Mouse (Mus musculus) neural tube, embryonic 11.5 days (tissue): ENCODE measurements at regions not wholly inside any gene's neighbourhood (a gene's known extent, or its start where the extent isn't known, plus 50 kb on each side); places are given as distances from the start of the nearest gene placed in this dataset.

Experiments
- ATAC-seq: fragments of 200-750 bp; cut with Nextera tagmentation; 2 replicates; pipeline ENCODE4 v1.8.0; 2017; ENCODE audit warnings: moderate number of reproducible peaks, mild to moderate bottlenecking, moderate TSS enrichment, moderate library complexity; ENCODE audit not compliant: insufficient read depth, low FRiP score, low TSS enrichment
- DNase-seq: peaks from one replicate; pipeline ENCODE4 v3.0.0-alpha.2; 2015; ENCODE audit warnings: low spot score
- H3K27ac ChIP-seq: fragments of 300-500 bp; sonication (generic); 2 replicates; pipeline ENCODE4 v1.5.1; 2014; ENCODE audit warnings: low read depth, mild to moderate bottlenecking, low read length
- H3K27me3 ChIP-seq: fragments of 300-500 bp; sonication (generic); 2 replicates; pipeline ENCODE4 v1.6.1; 2014; ENCODE audit warnings: mild to moderate bottlenecking, low read length, mixed read lengths; ENCODE audit not compliant: control insufficient read depth, insufficient read depth
- H3K36me3 ChIP-seq: fragments of 300-500 bp; sonication (generic); 2 replicates; pipeline ENCODE4 v1.6.1; 2014; ENCODE audit warnings: mild to moderate bottlenecking, low read length, moderate library complexity, mixed read lengths; ENCODE audit not compliant: control insufficient read depth, insufficient read depth
- H3K4me1 ChIP-seq: fragments of 300-500 bp; sonication (generic); 2 replicates; pipeline ENCODE4 v1.6.1; 2014; ENCODE audit warnings: low read length, mixed read lengths; ENCODE audit not compliant: control insufficient read depth, insufficient read depth
- H3K4me2 ChIP-seq: fragments of 300-500 bp; sonication (generic); 2 replicates; pipeline ENCODE4 v1.6.1; 2014; ENCODE audit warnings: low read depth, mild to moderate bottlenecking, moderate library complexity
- H3K4me3 ChIP-seq: fragments of 300-500 bp; sonication (generic); 2 replicates; pipeline ENCODE4 v1.5.1; 2014; ENCODE audit warnings: low read depth, low read length
- H3K9ac ChIP-seq: fragments of 300-500 bp; sonication (generic); 2 replicates; pipeline ENCODE4 v1.6.1; 2014; ENCODE audit warnings: mild to moderate bottlenecking, low read length
- H3K9me3 ChIP-seq: fragments of 300-500 bp; sonication (generic); 2 replicates; pipeline ENCODE4 v1.6.1; 2016; ENCODE audit warnings: low read length; ENCODE audit not compliant: control insufficient read depth
- WGBS: fragments of 180-500 bp; shearing (Covaris S2); extraction: QIAGEN DNeasy Blood & Tissue Kit; methylation state at CpG from one replicate; pipeline ENCODE4 v1.1.7; 2014; 5-methylcytosine and 5-hydroxymethylcytosine counted together

GRCm38 (mm10) chr19:52738946-52739345, 301.1 kb downstream of the Xpnpep1 start:
- Histone ChIP-seq H3K9ac (no peak overlapping the region), H3K36me3 (no peaks in the 10 kb centered on the region), H3K4me2 (no peak overlapping the region), H3K27me3 (no peaks in the 10 kb centered on the region), H3K9me3 (no peaks in the 10 kb centered on the region), H3K27ac (no peak overlapping the region), H3K4me3 (no peak overlapping the region), H3K4me1 (no peaks in the 10 kb centered on the region)
- no peak for DNase-seq
- WGBS: 93% methylated on average over 9 of the region's 9 CpGs
- ATAC-seq: no peak

DNA sequence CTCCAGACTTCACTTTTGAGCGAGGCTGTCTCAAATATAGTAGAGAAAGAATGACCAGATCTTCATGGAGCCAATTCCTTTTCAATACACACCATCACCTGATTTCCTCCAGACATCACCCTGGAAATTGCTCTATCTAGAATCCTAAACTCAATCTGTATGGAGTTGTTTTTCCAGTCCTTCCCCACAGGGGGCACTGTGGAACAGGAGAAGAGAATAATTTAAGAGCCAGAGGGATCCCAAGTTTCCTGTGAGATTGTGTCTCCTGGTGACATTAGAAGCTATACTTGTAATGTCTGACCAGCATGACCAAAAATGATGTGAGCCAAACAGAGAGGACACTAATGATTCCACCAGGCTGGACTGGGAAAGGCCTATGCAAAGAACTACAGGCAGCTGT, 318.2 kb downstream of the Xpnpep1 start:
- no peak for ATAC-seq
- H3K9me3 ChIP-seq: no peaks in the 10 kb centered on the region
- H3K36me3 ChIP-seq: no peaks in the 10 kb centered on the region
- H3K9ac ChIP-seq: no peak overlapping the region
- no peak overlapping the region for H3K27ac ChIP-seq
- no peaks in the 10 kb centered on the region for H3K27me3 ChIP-seq
- no peak overlapping the region for H3K4me2 ChIP-seq
- no peak for DNase-seq
- 30% methylated on average over 1 of the region's 1 CpGs for WGBS
- H3K4me1 ChIP-seq: no peaks in the 10 kb centered on the region
- H3K4me3 ChIP-seq: no peak overlapping the region

- H3K4me2 ChIP-seq: no peak overlapping the region
- WGBS: 80% methylated on average over 5 of the region's 5 CpGs
- no peaks in the 10 kb centered on the region for H3K36me3 ChIP-seq
- H3K4me3 ChIP-seq: no peak overlapping the region
- no peaks in the 10 kb centered on the region for H3K27me3 ChIP-seq
- ATAC-seq: no peak
- H3K9ac ChIP-seq: no peak overlapping the region
- H3K9me3 ChIP-seq: no peaks in the 10 kb centered on the region
- no peak for DNase-seq
- H3K4me1 ChIP-seq: no peaks in the 10 kb centered on the region
- no peak overlapping the region for H3K27ac ChIP-seq
Observed at GRCm38 (mm10) chr19:52715359-52715758, 324.7 kb downstream of the Xpnpep1 start.

DNA sequence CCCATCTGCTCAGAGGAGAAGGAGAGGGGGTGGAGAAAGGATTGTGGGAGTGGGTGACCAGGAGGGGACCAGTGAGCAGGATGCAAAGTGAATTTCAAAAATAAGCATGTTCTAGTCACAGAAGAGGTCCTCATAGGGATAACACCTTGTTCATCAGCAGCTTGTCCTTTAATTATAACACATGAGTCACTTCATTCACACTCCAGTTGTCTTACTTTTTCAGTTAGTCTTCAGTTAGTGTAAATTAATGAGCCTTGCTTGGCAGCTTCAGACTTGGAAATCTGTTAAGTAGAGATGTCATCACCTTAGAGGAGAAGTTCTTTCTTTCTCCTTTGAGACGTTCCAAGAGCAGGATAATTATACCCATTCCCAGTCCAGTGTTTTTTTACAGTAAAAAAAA, 332.3 kb downstream of the Xpnpep1 start:
- Histone ChIP-seq H3K9me3 (no peaks in the 10 kb centered on the region), H3K36me3 (no peaks in the 10 kb centered on the region), H3K4me3 (no peak overlapping the region), H3K4me1 (no peaks in the 10 kb centered on the region), H3K9ac (no peak overlapping the region), H3K27ac (no peak overlapping the region), H3K27me3 (no peaks in the 10 kb centered on the region), H3K4me2 (no peak overlapping the region)
- no peak for DNase-seq
- 86% methylated on average over 1 of the region's 1 CpGs for WGBS
- ATAC-seq: no peak

- no peak overlapping the region for H3K4me3 ChIP-seq
- H3K27ac ChIP-seq: no peak overlapping the region
- no peaks in the 10 kb centered on the region for H3K4me1 ChIP-seq
- 75% methylated on average over 5 of the region's 5 CpGs for WGBS
- ATAC-seq: no peak
- H3K9me3 ChIP-seq: no peaks in the 10 kb centered on the region
- no peaks in the 10 kb centered on the region for H3K36me3 ChIP-seq
- H3K27me3 ChIP-seq: no peaks in the 10 kb centered on the region
- DNase-seq: no peak
- no peak overlapping the region for H3K4me2 ChIP-seq
- H3K9ac ChIP-seq: no peak overlapping the region
Observed at GRCm38 (mm10) chr19:52661009-52661408, 379.0 kb downstream of the Xpnpep1 start.

DNA sequence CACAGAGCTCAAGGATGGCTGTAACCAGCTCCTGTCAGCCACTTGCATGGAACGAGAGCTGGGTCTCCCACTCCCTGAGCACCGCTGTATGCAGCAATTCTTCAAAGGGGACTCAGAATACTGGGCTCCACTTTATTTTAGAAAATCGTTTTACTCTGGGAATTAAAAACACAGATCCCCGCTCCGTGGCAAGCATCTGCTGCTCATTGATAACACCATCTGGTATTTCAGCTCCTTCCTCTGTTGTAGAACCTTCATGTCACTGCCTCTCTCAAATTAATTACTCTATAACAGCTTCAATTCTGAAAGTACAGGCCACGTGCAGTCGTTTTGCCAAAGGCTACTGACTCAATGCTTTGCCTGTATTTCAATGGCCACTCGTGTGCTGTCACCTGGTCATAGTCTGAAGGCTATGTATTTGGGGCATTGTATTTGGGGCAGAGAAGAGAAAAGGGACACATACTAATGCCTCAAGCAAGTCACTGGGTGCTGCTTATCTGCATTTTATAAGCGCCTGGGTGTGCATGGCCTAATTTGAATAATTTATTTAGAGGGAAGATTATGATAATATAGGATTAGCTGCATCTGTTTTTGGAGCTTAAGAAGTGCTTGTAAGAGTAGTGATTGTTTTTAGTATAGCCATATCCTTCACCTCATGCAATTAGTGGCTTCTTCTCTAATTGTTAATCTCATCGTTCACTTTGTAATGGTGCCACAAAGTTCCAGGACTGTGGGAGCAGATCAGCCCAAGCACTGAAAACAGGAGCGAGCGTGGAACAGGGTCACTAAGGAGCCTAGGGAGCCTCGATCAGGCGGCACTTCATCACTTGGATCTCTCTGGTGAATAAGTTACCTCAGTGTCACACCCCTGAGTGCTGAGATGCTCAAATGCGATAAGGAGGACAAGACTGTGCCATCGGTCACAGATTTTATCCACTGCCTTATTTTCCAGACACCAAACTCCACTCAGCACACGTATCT, 383.3 kb downstream of the Ins1 start:
- WGBS: 64% methylated on average over 17 of the region's 17 CpGs
- peak; percentile 20 for DNase-seq
- peak; percentile 59 for ATAC-seq

DNA sequence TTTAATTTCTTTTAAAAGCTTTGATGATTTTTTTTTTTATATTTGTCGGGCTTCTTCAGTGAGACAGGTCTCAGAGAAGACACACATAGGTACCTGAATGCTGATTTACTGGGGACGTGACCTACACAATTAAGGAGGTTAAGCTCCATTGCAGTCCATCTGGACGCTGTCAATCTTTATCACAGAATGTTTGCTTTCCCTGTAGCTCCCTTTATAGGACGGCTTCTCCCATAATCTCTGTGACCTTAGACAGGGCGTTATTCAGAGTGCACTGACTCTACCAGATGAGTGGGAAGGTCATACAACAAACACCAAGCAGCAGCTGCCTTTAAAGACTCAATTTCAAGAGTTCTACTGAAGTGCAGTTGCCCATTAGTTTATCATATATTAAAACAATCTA, 376.1 kb downstream of the Ins1 start:
- Histone ChIP-seq H3K27ac (no peak overlapping the region), H3K4me2 (no peak overlapping the region), H3K36me3 (no peaks in the 10 kb centered on the region), H3K4me3 (no peak overlapping the region), H3K9me3 (no peaks in the 10 kb centered on the region), H3K9ac (no peak overlapping the region), H3K4me1 (no peaks in the 10 kb centered on the region), H3K27me3 (no peaks in the 10 kb centered on the region)
- whole genome bisulfite sequencing: 57% methylated on average over 5 of the region's 5 CpGs
- no peak for ATAC-seq
- no peak for DNase-seq

More for the DNA sequence above, 383.3 kb downstream of the Ins1 start:
- no peak overlapping the region for H3K4me2 ChIP-seq
- H3K9me3 ChIP-seq: no peaks in the 10 kb centered on the region
- H3K36me3 ChIP-seq: no peaks in the 10 kb centered on the region
- no peaks in the 10 kb centered on the region for H3K27me3 ChIP-seq
- H3K9ac ChIP-seq: no peak overlapping the region
- H3K27ac ChIP-seq: no peak overlapping the region
- H3K4me1 ChIP-seq: no peaks in the 10 kb centered on the region
- no peak overlapping the region for H3K4me3 ChIP-seq

DNA sequence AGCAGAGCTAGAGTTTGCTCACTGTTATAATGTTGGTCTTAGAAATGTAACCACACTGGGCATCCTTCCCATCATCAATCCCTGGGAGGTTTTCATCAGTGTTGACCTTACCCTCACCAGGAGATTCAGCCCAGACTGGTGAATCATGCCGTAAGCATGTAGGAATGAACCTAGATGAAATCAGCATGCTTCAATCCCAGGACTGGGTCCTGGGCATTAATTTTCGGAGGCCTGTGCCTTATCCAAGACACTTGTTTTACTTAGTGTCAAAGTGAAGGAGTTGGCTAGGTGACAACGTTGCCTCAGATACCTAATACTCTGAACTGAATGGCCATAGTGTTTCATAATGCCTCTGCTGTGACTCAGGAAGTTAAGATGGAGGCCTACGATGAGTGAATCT, 368.4 kb downstream of the Ins1 start:
- DNase-seq (no peak), ATAC-seq (no peak)
- H3K27me3 ChIP-seq: no peaks in the 10 kb centered on the region
- no peak overlapping the region for H3K27ac ChIP-seq
- H3K4me3 ChIP-seq: no peak overlapping the region
- no peak overlapping the region for H3K9ac ChIP-seq
- H3K4me1 ChIP-seq: no peaks in the 10 kb centered on the region
- H3K9me3 ChIP-seq: no peaks in the 10 kb centered on the region
- H3K4me2 ChIP-seq: no peak overlapping the region
- H3K36me3 ChIP-seq: no peaks in the 10 kb centered on the region
- WGBS: 86% methylated on average over 4 of the region's 4 CpGs

DNA sequence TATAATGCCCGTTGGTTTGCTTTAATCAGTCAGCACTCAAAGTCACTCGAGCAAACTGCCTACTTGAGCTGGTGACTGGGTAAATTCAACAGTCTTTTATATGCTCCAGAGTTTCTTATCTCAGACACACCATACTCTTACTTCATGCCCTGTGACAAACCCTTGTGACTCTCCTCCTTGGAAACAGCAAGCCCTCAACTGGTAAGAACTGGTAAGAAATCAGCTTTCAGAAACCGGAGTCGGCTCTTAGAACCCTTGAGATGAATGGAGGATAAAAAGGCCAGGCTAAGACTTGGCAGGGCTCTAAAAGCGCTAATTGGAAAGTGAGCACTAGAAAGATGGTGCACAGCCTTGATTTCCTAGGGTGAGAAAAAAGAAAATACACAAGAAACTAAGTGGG, 360.2 kb downstream of the Ins1 start:
- no peaks in the 10 kb centered on the region for H3K36me3 ChIP-seq
- no peaks in the 10 kb centered on the region for H3K9me3 ChIP-seq
- no peak overlapping the region for H3K27ac ChIP-seq
- no peak for ATAC-seq
- H3K9ac ChIP-seq: no peak overlapping the region
- H3K4me2 ChIP-seq: no peak overlapping the region
- 83% methylated on average over 5 of the region's 5 CpGs for WGBS
- no peaks in the 10 kb centered on the region for H3K4me1 ChIP-seq
- DNase-seq: no peak
- no peaks in the 10 kb centered on the region for H3K27me3 ChIP-seq
- H3K4me3 ChIP-seq: no peak overlapping the region
